Comparison of ENCODE assay signal across 9 mouse cellular contexts in the genomic region with DNA sequence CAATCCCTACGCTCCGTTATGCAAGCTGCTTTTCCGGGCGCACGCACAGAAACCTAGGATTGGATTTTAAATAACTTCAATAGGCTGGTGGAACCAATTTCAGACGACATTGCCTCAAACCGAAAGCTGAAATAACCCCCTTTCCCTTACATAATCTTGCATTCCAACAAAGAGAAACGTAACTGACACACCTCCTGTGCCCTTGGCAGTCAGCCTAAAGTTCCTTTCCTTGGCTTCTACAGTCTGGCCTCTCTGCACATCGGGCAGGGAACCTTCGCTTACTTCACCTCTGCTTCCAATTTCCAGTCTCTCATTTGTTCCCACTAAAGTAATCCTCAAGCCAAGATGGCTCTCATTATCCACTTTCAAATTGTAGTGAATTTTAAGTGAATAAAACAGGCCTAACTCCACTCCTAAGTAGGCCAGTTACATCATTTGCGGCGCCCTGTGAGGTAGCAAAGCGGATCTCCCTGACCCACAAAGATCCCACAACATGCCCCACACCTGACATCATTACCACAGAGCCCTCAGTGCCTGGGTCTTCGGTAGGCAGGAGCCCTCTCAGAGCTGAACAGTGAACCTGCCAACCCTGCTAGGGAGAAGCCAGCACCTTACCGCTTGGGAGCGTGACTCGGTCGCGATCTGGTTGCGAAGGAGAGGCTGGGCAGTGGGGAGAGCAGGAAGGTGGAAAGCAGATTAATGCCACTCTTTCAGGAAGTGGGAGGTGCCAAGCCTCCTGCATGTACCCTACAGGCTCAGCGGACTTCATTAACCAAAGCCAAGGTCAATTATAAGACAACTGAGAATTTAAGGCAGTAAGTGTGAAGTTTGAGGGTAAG.
DNase-seq lines count a peak whose midpoint lies in the region; ATAC-seq lines count a peak whose summit lies in the region.
"Had no signal": no experiment of that assay in that cellular context is flagged by ENCODE, and none has a peak within 500 bp of the region (broad histone marks: within the 10 kb centered on the region; RNA-seq: fewer than 3 reads in every experiment).

No protein-coding gene starts in this region.

- 0 out of 2 replicates have a peak overlapping the region, but pooled peaks have one; percentile 26 for H3K4me2 ChIP-seq in heart, embryonic 16.5 days (ENCODE audit: low read depth, low read length)
- H3K4me2 ChIP-seq: midbrain, embryonic 15.5 days had no signal

- H3K36me3 ChIP-seq in heart, embryonic 16.5 days (ENCODE audit: control insufficient read depth, insufficient read depth): no peaks in the 10 kb centered on the region
- H3K36me3 ChIP-seq: midbrain, embryonic 15.5 days had no signal

- no peak overlapping the region for H3K9ac ChIP-seq in heart, embryonic 16.5 days (ENCODE audit: low read length)
- H3K9ac ChIP-seq: midbrain, embryonic 15.5 days had no signal

- no peaks in the 10 kb centered on the region for H3K27me3 ChIP-seq in heart, embryonic 16.5 days (ENCODE audit: control insufficient read depth, insufficient read depth, low read length)
- H3K27me3 ChIP-seq: midbrain, embryonic 15.5 days had no signal

- no peak for ATAC-seq in heart, embryonic 16.5 days (replicated peaks; ENCODE audit: extremely low read depth, insufficient read depth, low FRiP score)
- peak; percentile 77 for ATAC-seq in common myeloid progenitor, adult 5-6 weeks (replicated peaks; ENCODE audit: low read depth, poor library complexity, severe bottlenecking)
- ATAC-seq in megakaryocyte progenitor cell, adult 5-6 weeks (replicated peaks; ENCODE audit: poor library complexity): peak; percentile 65
- no peak; the same call in 1 of the 2 replicates for ATAC-seq in monocyte, adult 5-6 weeks (replicated peaks; ENCODE audit: insufficient number of reproducible peaks, low FRiP score, low TSS enrichment, poor library complexity, severe bottlenecking)
- ATAC-seq: midbrain, embryonic 15.5 days had no signal

- H3K9me3 ChIP-seq in heart, embryonic 16.5 days (replicated peaks; ENCODE audit: control insufficient read depth, low read length): no peaks in the 10 kb centered on the region
- H3K9me3 ChIP-seq: midbrain, embryonic 15.5 days had no signal

- no peak for DNase-seq in heart, postnatal 25 days (ENCODE audit: low spot score)
- DNase-seq in kidney, postnatal 10 days: peak; percentile 42
- no peak for DNase-seq in cerebellum, adult 8-10 months
- DNase-seq in cerebellum, postnatal 25 days: no peak

- no peak overlapping the region for H3K4me3 ChIP-seq in heart, embryonic 16.5 days (ENCODE audit: low read length)
- H3K4me3 ChIP-seq: midbrain, embryonic 15.5 days had no signal

- peaks cover 11% of the 10 kb centered on the region for H3K4me1 ChIP-seq in heart, embryonic 16.5 days (ENCODE audit: control insufficient read depth, insufficient read depth, low read length)
- H3K4me1 ChIP-seq: midbrain, embryonic 15.5 days had no signal

- WGBS in heart, embryonic 16.5 days: 73% methylated on average over 21 of the region's 21 CpGs

- intact Hi-C loops in heart, postnatal 25 days (cut with DNase I): no loop called here

- H3K27ac ChIP-seq in heart, embryonic 16.5 days (ENCODE audit: low read length): no peak overlapping the region
- H3K27ac ChIP-seq: midbrain, embryonic 15.5 days had no signal

Comparison
In these comparisons a context has a peak if more than half of its experiments do, and no peak if none do; other contexts are left out.
1. ATAC-seq: peak in common myeloid progenitor, adult 5-6 weeks (single experiment) and megakaryocyte progenitor cell, adult 5-6 weeks (single experiment); none in heart, embryonic 16.5 days (single experiment) and monocyte, adult 5-6 weeks (single experiment).